Mouse (Mus musculus): ENCODE results near the gene Ddx17.

Ddx17 gene

GRCm38 (mm10) chr15:79518571-79518970 is 28.0 kb downstream of the Ddx17 start:
- no peak for DNase-seq (ENCODE audit: low read depth, low spot score)

DNA sequence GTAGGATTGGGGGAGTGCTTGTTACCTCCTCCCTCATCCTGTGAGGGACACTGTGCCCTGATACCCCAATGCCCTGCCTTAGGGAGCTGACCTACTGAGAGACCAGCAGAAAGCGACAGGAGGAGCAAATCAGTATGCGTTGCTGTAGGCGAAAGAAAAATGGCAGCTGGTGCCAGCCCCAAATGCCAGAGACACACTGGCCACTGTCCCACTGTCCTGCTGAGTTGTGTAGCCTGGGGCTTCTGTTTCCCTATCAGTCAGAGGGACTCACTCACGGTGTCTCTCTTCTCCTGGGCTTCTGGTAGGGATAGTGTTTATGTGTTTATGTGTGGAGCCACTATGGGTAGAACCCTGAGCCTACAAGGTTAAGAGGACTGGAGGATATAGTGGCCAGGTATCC is 28.8 kb downstream of the Ddx17 start:
- DNase-seq (ENCODE audit: low read depth, low spot score), result no peak

DNA sequence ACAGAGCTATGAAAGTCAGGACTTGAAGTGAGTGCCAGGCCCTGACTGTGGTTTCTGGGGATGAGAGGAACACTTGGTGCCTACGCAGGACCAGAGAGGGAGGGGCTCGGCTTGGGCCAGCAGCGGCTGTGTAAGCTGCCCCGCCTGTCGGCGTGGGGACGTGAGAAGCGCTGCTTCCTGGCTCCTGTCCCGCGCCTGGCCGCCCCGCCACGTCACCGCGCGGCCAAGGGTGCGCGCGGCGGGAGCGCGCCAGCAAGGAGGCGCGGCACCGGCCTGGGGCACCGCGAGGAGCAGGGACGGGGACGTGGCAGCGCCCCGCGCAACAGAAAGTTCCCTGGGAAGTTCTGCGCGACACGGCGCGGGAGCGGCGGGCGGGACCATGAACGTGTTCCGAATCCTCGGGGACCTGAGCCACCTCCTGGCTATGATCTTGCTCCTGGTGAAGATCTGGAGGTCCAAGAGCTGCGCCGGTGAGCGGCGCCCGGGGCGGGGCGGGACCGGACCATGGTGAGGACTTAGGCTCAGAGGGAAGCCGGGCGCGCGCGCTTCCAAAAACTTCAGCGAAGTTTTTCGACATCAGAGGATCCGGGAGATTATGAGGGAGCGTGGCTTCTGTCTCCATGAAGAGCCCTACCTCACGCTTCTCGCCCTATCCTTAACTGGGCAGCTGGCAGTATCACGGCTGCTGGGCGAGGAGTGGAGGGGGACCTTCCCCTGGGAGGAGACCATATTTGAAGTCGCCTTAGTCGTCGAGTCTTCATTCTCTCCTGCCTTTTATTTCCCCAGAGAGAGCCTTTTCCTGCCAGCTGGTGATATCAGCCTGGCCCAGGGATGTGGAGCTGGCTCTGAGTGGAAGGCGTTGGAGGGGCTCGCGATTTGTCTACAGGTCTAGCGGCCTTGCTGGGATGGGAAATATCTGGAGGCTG is 30.1 kb downstream of the Ddx17 start, which contains the start of gene Kdelr3:
Gene Kdelr3, plus strand, starts transcription at position 241 of the 926 bp plus-strand sequence.
- peak; percentile 62 for DNase-seq (ENCODE audit: low read depth, low spot score)

- peak; percentile 53 for DNase-seq (ENCODE audit: low read depth, low spot score)
Measured at GRCm38 (mm10) chr15:79513940-79514339, 32.6 kb downstream of the Ddx17 start.

DNA sequence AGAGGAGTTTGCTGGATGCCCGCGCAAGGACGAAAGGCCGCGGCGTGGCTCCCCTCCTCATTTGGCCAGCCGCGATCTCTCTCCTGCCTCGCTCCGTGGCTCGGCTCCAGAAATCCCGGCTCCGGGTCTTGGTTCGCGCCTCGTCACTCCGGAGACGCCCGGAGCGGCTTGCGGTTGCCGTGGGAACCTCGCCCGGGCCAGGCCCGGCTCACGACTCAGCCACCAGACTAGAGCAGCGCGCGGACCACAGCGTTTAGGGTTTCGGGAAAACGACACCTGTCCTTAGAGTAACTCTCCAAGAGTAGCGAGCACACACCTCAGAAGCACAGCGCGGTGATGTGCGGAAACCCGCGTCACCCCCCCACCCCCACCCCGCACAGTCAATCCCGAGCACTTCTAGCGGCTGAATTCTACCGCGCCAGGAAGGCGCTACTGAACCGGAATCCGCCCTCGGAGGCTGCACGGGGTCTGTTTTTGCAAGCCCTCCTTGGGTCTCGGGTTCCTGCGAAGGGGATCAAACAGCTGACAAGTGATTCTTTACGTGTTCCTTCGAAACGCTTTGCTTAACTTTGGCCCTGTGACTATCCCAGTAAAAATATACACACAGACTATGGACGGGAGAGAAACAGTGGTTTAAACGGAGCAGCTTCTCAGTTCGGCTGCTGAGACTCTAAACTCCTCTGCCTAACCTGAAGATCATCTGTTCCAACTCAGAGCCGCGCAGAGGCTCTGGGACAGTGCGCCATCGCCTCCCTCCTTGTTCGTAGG is 34.8 kb downstream of the Ddx17 start:
- peak; percentile 86 for DNase-seq (ENCODE audit: low read depth, low spot score)

- DNase-seq (ENCODE audit: low read depth, low spot score), result no peak
Measured at GRCm38 (mm10) chr15:79510425-79510824, 36.1 kb downstream of the Ddx17 start.

GRCm38 (mm10) chr15:79509998-79510397 is 36.5 kb downstream of the Ddx17 start:
- no peak for DNase-seq (ENCODE audit: low read depth, low spot score)

DNA sequence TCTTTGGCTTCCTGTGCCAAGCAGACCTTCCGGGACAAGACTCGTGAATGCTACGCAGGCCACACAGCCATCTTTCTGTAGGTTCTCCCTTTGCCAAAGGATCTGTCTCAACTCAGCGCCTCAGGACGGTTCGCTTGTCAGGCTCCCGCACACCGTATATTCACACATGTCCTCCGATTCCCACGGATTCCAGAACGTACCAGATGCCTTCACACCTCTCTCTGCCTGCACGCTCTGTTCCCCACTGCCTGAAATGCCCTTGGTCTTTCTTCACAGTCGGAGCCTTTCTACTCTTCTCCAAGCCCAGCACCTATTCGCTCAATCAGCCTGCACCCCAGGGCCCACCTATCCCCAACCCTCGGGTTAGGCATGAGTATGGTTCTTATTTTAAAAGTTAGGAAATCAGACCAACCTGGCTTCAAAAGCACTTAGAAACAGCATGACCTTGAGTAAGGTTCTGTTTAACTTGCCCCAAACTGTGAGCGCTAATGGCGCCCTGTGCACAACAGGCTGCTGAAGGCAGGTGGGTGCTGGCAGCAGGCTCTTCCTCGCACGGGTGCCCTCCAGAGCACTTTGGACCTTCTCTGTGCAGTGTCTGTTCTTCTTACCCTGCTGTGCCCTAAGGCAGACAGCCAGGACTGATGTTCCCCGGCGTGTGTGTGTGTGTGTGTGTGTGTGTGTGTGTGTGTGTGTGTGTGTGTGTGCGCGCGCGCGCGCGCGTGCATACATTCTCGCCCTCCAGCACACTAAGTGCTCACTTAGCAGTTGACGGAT is 39.3 kb downstream of the Ddx17 start:
- DNase-seq (ENCODE audit: low read depth, low spot score), result no peak

- no peak for DNase-seq (ENCODE audit: low read depth, low spot score)
Measured at GRCm38 (mm10) chr15:79506460-79506859, 40.1 kb downstream of the Ddx17 start.

DNA sequence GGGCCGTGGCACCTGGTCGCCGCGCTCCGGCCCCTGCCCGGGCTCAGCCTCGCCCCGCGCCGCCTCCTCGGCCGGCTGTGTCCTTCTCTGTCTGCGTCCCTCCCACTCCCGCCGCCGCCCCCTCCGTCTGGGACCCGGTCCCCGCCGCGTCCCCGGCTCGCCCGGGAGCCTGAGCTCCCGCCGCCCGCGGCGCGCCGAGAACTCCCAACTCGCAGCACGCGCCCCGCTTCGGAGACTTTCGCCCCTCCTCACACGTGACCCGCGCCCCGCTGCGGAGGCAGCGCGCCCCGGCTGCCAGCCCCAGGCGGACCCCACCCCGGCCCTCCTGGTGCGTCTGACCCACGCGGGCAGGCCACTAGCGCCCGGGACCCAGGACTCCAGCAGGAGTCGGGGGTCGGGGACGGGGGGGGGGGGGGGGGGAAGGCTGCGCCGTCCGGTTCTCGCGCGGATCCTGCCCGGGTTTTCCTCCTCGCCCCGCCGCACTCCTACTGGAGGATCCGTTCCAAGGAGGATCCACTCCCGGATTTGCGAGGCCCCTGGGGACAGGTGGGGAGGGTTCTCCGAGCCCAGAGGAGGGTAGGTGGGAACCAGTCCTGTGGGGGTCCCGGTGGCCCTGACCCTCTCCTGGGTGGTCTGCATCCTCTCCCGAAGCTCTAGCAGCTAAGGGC is 40.8 kb downstream of the Ddx17 start:
- DNase-seq (ENCODE audit: low read depth, low spot score), result peak; percentile 69

DNA sequence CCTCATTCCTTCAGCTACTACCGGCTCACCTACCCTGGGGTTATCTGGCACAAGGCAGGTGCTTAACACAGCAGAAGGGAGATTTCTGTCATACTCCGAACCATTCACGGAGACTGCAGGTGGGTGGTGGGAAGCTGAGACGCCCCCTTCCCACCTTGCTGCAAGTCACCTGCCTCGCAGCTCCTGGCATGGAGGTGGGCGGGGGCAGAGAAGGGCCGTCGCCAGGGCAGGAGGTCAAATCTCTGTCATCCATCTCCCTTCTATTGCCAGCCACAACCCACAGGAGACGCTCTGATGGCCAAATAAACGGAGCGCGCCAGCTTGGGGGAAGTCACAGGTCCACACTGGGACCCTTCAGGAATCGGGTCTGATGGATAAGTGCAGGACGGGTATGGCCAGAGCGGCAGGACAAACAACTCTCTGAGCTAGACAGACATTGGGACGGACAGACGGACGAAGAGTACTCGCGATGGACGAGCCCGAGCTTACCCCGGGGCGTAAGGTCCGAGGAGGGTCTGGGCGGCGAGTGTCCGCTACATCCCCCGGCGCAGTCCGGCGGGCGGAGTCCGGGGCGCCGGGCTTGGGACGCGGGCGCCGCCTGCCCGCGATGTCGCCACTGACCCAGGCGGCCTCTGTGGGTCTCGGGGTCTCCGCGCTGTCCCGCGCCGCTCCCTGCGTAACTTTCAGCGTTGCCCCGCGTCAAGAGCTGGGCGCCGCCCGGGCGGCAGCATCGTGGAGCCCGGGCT is 41.7 kb downstream of the Ddx17 start, which contains the start of gene Kcnj4:
Gene Kcnj4, minus strand, starts transcription at position 535 of the 746 bp plus-strand sequence.
- DNase-seq (ENCODE audit: low read depth, low spot score), result no peak

DNA sequence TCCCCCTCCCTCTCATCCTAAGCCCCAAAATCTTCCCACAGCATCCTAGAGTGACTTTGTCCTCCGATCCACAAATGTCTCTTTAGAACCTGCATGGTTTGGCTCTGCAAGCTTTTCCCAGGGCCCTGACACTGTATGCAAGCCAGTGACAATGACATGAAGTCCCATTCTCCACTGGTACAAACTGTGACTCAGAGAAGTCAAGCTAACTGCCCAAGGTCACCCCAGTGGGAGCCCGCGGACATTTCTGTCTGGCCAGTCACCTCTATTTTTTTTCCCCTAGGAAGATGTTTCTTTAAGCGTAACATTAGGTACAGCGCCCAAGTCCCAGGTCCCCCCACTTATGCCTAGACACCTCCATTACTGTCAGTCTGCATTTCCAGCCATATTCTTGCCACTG is 43.1 kb downstream of the Ddx17 start:
- no peak for DNase-seq (ENCODE audit: low read depth, low spot score)

- no peak for DNase-seq (ENCODE audit: low read depth, low spot score)
Measured at GRCm38 (mm10) chr15:79502891-79503341, 43.6 kb downstream of the Ddx17 start.

GRCm38 (mm10) chr15:79500110-79500509 is 46.4 kb downstream of the Ddx17 start:
- DNase-seq (ENCODE audit: low read depth, low spot score), result no peak

DNA sequence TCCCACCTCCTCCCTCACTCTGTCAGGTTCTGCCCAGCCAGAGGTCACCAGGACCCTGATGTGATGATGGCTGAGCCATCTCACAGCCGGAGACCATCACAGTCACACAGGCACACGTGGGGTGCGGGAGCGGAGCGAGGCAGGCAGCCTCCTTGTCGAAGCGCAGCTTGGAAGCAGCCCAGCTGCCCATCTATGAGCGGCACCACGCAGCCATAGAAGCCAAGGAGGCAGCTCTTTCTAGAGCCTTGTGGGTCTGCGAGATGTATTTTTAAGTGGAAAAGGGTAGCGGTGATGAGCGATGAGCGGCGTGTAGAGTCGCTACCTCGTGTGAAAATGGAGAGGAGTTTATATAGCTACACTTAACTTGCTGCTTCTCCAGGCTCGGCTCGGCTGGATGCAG is 53.0 kb downstream of the Ddx17 start:
- no peak for DNase-seq (ENCODE audit: low read depth, low spot score)

- no peak for DNase-seq (ENCODE audit: low read depth, low spot score)
Measured at GRCm38 (mm10) chr15:79489463-79489862, 57.1 kb downstream of the Ddx17 start.

GRCm38 (mm10) chr15:79481181-79481688 is 65.3 kb downstream of the Ddx17 start:
- no peak for DNase-seq (ENCODE audit: low read depth, low spot score)
